Mouse (Mus musculus) forebrain, embryonic 11.5 days (tissue): ENCODE data around the gene Akr7a5. TPM values are rescaled to one million over a fixed set of nuclear protein-coding genes. Genes with fewer than 3 reads are reported as not detected.
A peak's percentile ranks its signal among the peaks of the same experiment; 100 is the strongest.

ENCODE experiments used
- ATAC-seq: fragments of 200-750 bp; cut with Nextera tagmentation; replicated peaks from 2 replicates; pipeline ENCODE4 v1.8.0; 2017; ENCODE audit warnings: moderate TSS enrichment; ENCODE audit not compliant: low FRiP score
- DNase-seq: peaks from one replicate; pipeline ENCODE4 v3.0.0-alpha.2; 2017; ENCODE audit warnings: low spot score
- H3K27ac ChIP-seq: fragments of 300-500 bp; sonication (generic); 2 replicates; pipeline ENCODE4 v1.5.1; 2014; ENCODE audit warnings: low read depth, low read length
- H3K27me3 ChIP-seq: fragments of 300-500 bp; sonication (generic); 2 replicates; pipeline ENCODE4 v1.6.1; 2014; ENCODE audit warnings: mild to moderate bottlenecking, low read length, mixed read lengths; ENCODE audit not compliant: control insufficient read depth, insufficient read depth
- H3K36me3 ChIP-seq: fragments of 300-500 bp; sonication (generic); 2 replicates; pipeline ENCODE4 v1.6.1; 2014; ENCODE audit warnings: mild to moderate bottlenecking, low read length, moderate library complexity, mixed read lengths; ENCODE audit not compliant: control insufficient read depth, insufficient read depth
- H3K4me1 ChIP-seq: fragments of 300-500 bp; sonication (generic); replicated peaks from 2 replicates; pipeline ENCODE4 v1.6.1; 2014; ENCODE audit warnings: low read length, mixed read lengths; ENCODE audit not compliant: control insufficient read depth, insufficient read depth
- H3K4me2 ChIP-seq: fragments of 300-500 bp; sonication (generic); 2 replicates; pipeline ENCODE4 v1.6.1; 2014; ENCODE audit warnings: low read depth, mild to moderate bottlenecking, low read length, moderate library complexity, mixed read lengths; ENCODE audit not compliant: severe bottlenecking
- H3K4me3 ChIP-seq: fragments of 300-500 bp; sonication (generic); 2 replicates; pipeline ENCODE4 v1.5.1; 2014; ENCODE audit warnings: low read depth, low read length
- H3K9ac ChIP-seq: fragments of 300-500 bp; sonication (generic); 2 replicates; pipeline ENCODE4 v1.6.1; 2014; ENCODE audit warnings: low read length
- H3K9me3 ChIP-seq: fragments of 300-500 bp; sonication (generic); 2 replicates; pipeline ENCODE4 v1.6.1; 2016; ENCODE audit warnings: low read length, mixed read lengths; ENCODE audit not compliant: control insufficient read depth
- WGBS: fragments of 180-500 bp; shearing (Covaris S2); extraction: QIAGEN DNeasy Blood & Tissue Kit; methylation state at CpG from one replicate; pipeline ENCODE4 v1.1.7; 2014; 5-methylcytosine and 5-hydroxymethylcytosine counted together
- polyA plus RNA-seq: library from polyadenylated mRNA; unstranded; fragments of >200 nt; fragmentation: Nextera tagmentation; extraction: Ambion mirVana; gene quantifications from 2 replicates; pipeline ENCODE4 v1.2.1, GENCODE M21; 2014

The Akr7a5 gene
- polyA plus RNA-seq, 1 experiment from 2014 or later: 97.4 TPM

GRCm38 (mm10) chr4:139287122-139287863, 23.3 kb upstream of the Akr7a5 start:
- Histone ChIP-seq H3K4me3 (no peak overlapping the region), H3K27me3 (no peaks in the 10 kb centered on the region), H3K9me3 (no peaks in the 10 kb centered on the region), H3K36me3 (peaks cover 2% of the 10 kb centered on the region; the same call in 1 of the 2 replicates), H3K27ac (no peak overlapping the region), H3K4me2 (no peak overlapping the region), H3K4me1 (no peaks in the 10 kb centered on the region), H3K9ac (no peak overlapping the region)
- ATAC-seq (no peak; the same call in 1 of the 2 replicates), DNase-seq (peak; percentile 89)
- WGBS: 84% methylated on average over 18 of the region's 18 CpGs

GRCm38 (mm10) chr4:139289017-139289416, 21.5 kb upstream of the Akr7a5 start:
- Histone ChIP-seq H3K9me3 (no peaks in the 10 kb centered on the region), H3K36me3 (peaks cover 2% of the 10 kb centered on the region; the same call in 1 of the 2 replicates), H3K4me2 (no peak overlapping the region), H3K27me3 (no peaks in the 10 kb centered on the region), H3K27ac (no peak overlapping the region), H3K9ac (no peak overlapping the region), H3K4me1 (no peaks in the 10 kb centered on the region), H3K4me3 (no peak overlapping the region)
- DNase-seq (peak; percentile 70), ATAC-seq (peak; percentile 27; the same call in 1 of the 2 replicates)
- 66% methylated on average over 10 of the region's 10 CpGs for WGBS

- Histone ChIP-seq H3K9ac (no peak overlapping the region), H3K9me3 (no peaks in the 10 kb centered on the region), H3K4me2 (no peak overlapping the region), H3K27me3 (no peaks in the 10 kb centered on the region), H3K36me3 (peaks cover 2% of the 10 kb centered on the region; the same call in 1 of the 2 replicates), H3K4me3 (no peak overlapping the region), H3K4me1 (no peaks in the 10 kb centered on the region), H3K27ac (no peak overlapping the region)
- DNase-seq (no peak), ATAC-seq (no peak)
- 86% methylated on average over 16 of the region's 16 CpGs for WGBS
These were observed 19.4 kb upstream of the Akr7a5 start for GRCm38 (mm10) chr4:139291099-139291498.

GRCm38 (mm10) chr4:139292038-139292437, 18.5 kb upstream of the Akr7a5 start:
- no peak for DNase-seq
- WGBS: 95% methylated on average over 5 of the region's 5 CpGs
- H3K36me3 ChIP-seq: peaks cover 2% of the 10 kb centered on the region; the same call in 1 of the 2 replicates
- H3K4me1 ChIP-seq: no peaks in the 10 kb centered on the region
- H3K4me2 ChIP-seq: no peak overlapping the region
- H3K9ac ChIP-seq: no peak overlapping the region
- no peak overlapping the region for H3K4me3 ChIP-seq
- no peaks in the 10 kb centered on the region for H3K27me3 ChIP-seq
- H3K9me3 ChIP-seq: no peaks in the 10 kb centered on the region
- no peak for ATAC-seq
- H3K27ac ChIP-seq: no peak overlapping the region

- H3K27me3 ChIP-seq: no peaks in the 10 kb centered on the region
- no peak for ATAC-seq
- H3K4me1 ChIP-seq: no peaks in the 10 kb centered on the region
- no peaks in the 10 kb centered on the region for H3K36me3 ChIP-seq
- H3K4me3 ChIP-seq: no peak overlapping the region
- no peak for DNase-seq
- no peaks in the 10 kb centered on the region for H3K9me3 ChIP-seq
- H3K4me2 ChIP-seq: no peak overlapping the region
- no peak overlapping the region for H3K9ac ChIP-seq
- H3K27ac ChIP-seq: no peak overlapping the region
- 95% methylated on average over 4 of the region's 4 CpGs for WGBS
These were observed 13.0 kb upstream of the Akr7a5 start for GRCm38 (mm10) chr4:139297566-139297965.

- Histone ChIP-seq H3K27ac (no peak overlapping the region), H3K9me3 (no peaks in the 10 kb centered on the region), H3K4me3 (no peak overlapping the region), H3K36me3 (no peaks in the 10 kb centered on the region), H3K4me2 (no peak overlapping the region), H3K27me3 (no peaks in the 10 kb centered on the region), H3K9ac (no peak overlapping the region), H3K4me1 (no peaks in the 10 kb centered on the region)
- WGBS: 89% methylated on average over 12 of the region's 12 CpGs
- no peak for ATAC-seq
- no peak for DNase-seq
These were observed 11.7 kb upstream of the Akr7a5 start for GRCm38 (mm10) chr4:139298671-139299366.

GRCm38 (mm10) chr4:139301780-139302179, 8.8 kb upstream of the Akr7a5 start:
- Histone ChIP-seq H3K4me1 (no peaks in the 10 kb centered on the region), H3K9ac (no peak overlapping the region), H3K9me3 (no peaks in the 10 kb centered on the region), H3K4me3 (no peak overlapping the region), H3K4me2 (no peak overlapping the region), H3K27me3 (no peaks in the 10 kb centered on the region), H3K27ac (no peak overlapping the region), H3K36me3 (no peaks in the 10 kb centered on the region; the same call in 1 of the 2 replicates)
- ATAC-seq (no peak), DNase-seq (no peak)
- WGBS: 94% methylated on average over 8 of the region's 8 CpGs

GRCm38 (mm10) chr4:139302241-139302640, 8.3 kb upstream of the Akr7a5 start:
- DNase-seq: no peak
- no peak overlapping the region for H3K4me2 ChIP-seq
- H3K36me3 ChIP-seq: no peaks in the 10 kb centered on the region; the same call in 1 of the 2 replicates
- no peak overlapping the region for H3K9ac ChIP-seq
- H3K27me3 ChIP-seq: no peaks in the 10 kb centered on the region
- H3K9me3 ChIP-seq: no peaks in the 10 kb centered on the region
- no peaks in the 10 kb centered on the region for H3K4me1 ChIP-seq
- no peak overlapping the region for H3K4me3 ChIP-seq
- H3K27ac ChIP-seq: no peak overlapping the region
- WGBS: 64% methylated on average over 5 of the region's 5 CpGs
- no peak for ATAC-seq
